Mouse (Mus musculus): ENCODE data around the gene Med21.

The Med21 gene

GRCm38 (mm10) chr6:146642276-146643183, at the start of gene Med21, which contains the start of gene Tm7sf3:
Gene Med21 (plus strand): TSS chr6:146642547.
Gene Tm7sf3 (minus strand): TSS chr6:146642824.
- peak; percentile 99 to 100 for DNase-seq (ENCODE audit: low spot score in 2 of 2)

- no peak for DNase-seq (ENCODE audit: low spot score in 2 of 2)
These were observed 39.7 kb upstream of the Med21 start for GRCm38 (mm10) chr6:146602601-146603000.

- DNase-seq (ENCODE audit: low spot score in 2 of 2), result no peak
These were observed 38.7 kb upstream of the Med21 start for GRCm38 (mm10) chr6:146603651-146604050.

GRCm38 (mm10) chr6:146611385-146611784, 31.0 kb upstream of the Med21 start:
- DNase-seq (ENCODE audit: low spot score in 2 of 2), result no peak

- no peak for DNase-seq (ENCODE audit: low spot score in 2 of 2)
These were observed 30.4 kb upstream of the Med21 start for GRCm38 (mm10) chr6:146611897-146612296.

- DNase-seq (ENCODE audit: low spot score in 2 of 2), result no peak
These were observed 29.6 kb upstream of the Med21 start for GRCm38 (mm10) chr6:146612736-146613135.

GRCm38 (mm10) chr6:146613907-146614306, 28.4 kb upstream of the Med21 start:
- no peak for DNase-seq (ENCODE audit: low spot score in 2 of 2)

GRCm38 (mm10) chr6:146614541-146614940, 27.8 kb upstream of the Med21 start:
- DNase-seq (ENCODE audit: low spot score in 2 of 2), result no peak

GRCm38 (mm10) chr6:146615891-146616290, 26.5 kb upstream of the Med21 start:
- DNase-seq (ENCODE audit: low spot score in 2 of 2), result no peak

- no peak for DNase-seq (ENCODE audit: low spot score in 2 of 2)
These were observed 25.7 kb upstream of the Med21 start for GRCm38 (mm10) chr6:146616670-146617069.

- DNase-seq (ENCODE audit: low spot score in 2 of 2), result no peak
These were observed 14.2 kb upstream of the Med21 start for GRCm38 (mm10) chr6:146628123-146628522.

GRCm38 (mm10) chr6:146629781-146630756, 12.3 kb upstream of the Med21 start:
- DNase-seq (ENCODE audit: low spot score in 2 of 2), result no peak

- DNase-seq (ENCODE audit: low spot score in 2 of 2), result no peak
These were observed 11.4 kb upstream of the Med21 start for GRCm38 (mm10) chr6:146630961-146631360.

- DNase-seq (ENCODE audit: low spot score in 2 of 2), result no peak
These were observed 10.5 kb upstream of the Med21 start for GRCm38 (mm10) chr6:146631847-146632246.

GRCm38 (mm10) chr6:146632403-146632802, 9.9 kb upstream of the Med21 start:
- no peak for DNase-seq (ENCODE audit: low spot score in 2 of 2)

- DNase-seq (ENCODE audit: low spot score in 2 of 2), result no peak
These were observed 9.2 kb upstream of the Med21 start for GRCm38 (mm10) chr6:146633097-146633496.

GRCm38 (mm10) chr6:146633629-146634014, 8.7 kb upstream of the Med21 start:
- peak; percentile 63 to 71 for DNase-seq (ENCODE audit: low spot score in 2 of 2)

GRCm38 (mm10) chr6:146634015-146634722, 8.2 kb upstream of the Med21 start:
- DNase-seq (ENCODE audit: low spot score in 2 of 2), result peak; percentile 79 to 80

GRCm38 (mm10) chr6:146634759-146635606, 7.4 kb upstream of the Med21 start:
- no peak for DNase-seq (ENCODE audit: low spot score in 2 of 2)

GRCm38 (mm10) chr6:146636482-146636881, 5.9 kb upstream of the Med21 start:
- no peak for DNase-seq (ENCODE audit: low spot score in 2 of 2)
